Mouse (Mus musculus) liver, adult 2 months (tissue): ENCODE results near the gene Casp9.

ENCODE experiments used
- CTCF ChIP-seq: fragments of 200-500 bp; IDR thresholded peaks from 2 replicates; pipeline ENCODE4 v1.5.1; 2011; ENCODE audit warnings: low read depth, low read length, control low read depth
- POLR2A ChIP-seq: fragments of 200-500 bp; IDR thresholded peaks from 2 replicates; pipeline ENCODE4 v1.6.1; 2011; ENCODE audit warnings: low read length, control low read depth; ENCODE audit not compliant: insufficient read depth; ENCODE audit errors: extremely low read depth

GRCm38 (mm10) chr4:141816267-141816666 is 22.9 kb downstream of the Casp9 start:
- TF ChIP-seq CTCF (no peak), POLR2A (no peak)
